Mouse (Mus musculus) activated CD4-positive, CD25-positive, alpha-beta regulatory T cell, adult 4 months (primary cell): Measurements from ENCODE around the gene Ccdc157. TPM values are rescaled to one million over a fixed set of nuclear protein-coding genes. Genes with fewer than 3 reads are reported as not detected.
A peak's percentile ranks its signal among the peaks of the same experiment; 100 is the strongest.

ENCODE experiments used
- ATAC-seq: one replicate; pipeline ENCODE4 v1.8.0; 2017
- polyA plus RNA-seq, 2 experiments: library from polyadenylated mRNA; unstranded; fragments of 100-300 nt; shearing (Covaris generic); gene quantifications; one replicate each; pipeline ENCODE4 v1.2.1; 2017

Gene Ccdc157
- polyA plus RNA-seq, 2 experiments from 2014 or later, result 1.4 to 2.7 TPM

DNA sequence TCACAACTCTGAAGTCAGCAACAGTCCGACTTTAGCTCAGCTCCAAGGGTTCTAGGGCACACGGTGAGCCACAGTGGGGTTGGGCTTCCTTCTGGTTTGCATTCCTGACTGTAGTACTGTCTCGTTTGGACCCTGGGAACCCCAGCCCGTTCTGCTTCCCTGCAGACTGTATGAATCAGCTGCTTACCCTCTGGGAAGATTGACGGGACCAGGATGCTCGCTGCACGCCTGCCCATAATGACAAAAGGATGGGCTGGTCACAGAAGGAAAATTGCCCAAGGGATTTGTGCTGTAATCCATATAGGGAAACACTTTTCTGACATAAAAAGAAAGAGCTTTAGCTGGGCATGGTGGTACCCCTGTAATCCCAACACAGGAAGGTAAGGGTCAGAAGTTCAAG lies 61.3 kb downstream of the Ccdc157 start:
- no peak for ATAC-seq

DNA sequence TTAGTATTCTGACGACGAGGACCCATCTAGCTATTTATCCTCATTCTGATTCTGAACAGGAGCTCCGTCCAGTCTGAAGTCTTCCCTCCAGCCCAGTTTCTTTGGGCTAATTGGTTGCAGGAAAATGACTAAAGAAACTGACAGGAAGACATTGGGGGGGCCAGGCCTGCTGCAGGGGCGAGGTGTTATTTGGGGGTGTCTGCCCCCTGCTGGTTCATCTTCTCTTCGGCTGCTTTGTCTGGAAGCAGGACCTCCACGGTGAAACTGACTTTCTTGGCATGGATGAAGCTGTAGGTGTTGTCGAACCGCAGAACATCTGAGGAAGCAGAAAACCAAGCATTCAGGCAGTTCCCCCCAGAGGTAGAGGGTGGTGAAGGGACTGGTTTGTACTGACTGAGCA lies 62.0 kb downstream of the Ccdc157 start:
- no peak for ATAC-seq

DNA sequence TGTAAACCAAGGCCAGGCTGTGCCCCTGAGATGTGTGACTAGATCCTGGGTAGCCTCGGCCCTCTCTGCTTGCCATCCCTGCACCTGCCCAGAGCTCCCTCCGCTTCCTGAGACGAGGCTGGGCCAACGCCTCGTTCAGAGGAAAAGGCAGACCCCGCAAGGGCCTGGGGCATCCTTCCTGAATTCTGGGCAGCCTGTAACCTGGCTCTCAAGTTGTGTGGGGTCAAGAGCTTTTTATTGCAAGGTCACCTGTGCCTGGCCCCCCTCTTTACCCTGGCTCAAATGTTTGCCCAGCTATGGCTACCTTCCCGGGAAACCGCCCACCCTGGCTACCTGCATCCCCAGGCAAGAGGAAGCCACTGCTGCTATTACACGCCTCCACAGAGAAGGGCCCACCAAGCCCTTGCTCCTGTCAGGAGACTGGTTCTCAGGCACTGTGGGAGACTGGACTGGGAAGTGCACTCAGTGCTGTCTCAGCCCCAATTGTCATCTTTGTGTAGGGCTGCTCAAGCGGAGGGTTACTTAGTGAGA lies 62.9 kb downstream of the Ccdc157 start:
- ATAC-seq, result no peak

DNA sequence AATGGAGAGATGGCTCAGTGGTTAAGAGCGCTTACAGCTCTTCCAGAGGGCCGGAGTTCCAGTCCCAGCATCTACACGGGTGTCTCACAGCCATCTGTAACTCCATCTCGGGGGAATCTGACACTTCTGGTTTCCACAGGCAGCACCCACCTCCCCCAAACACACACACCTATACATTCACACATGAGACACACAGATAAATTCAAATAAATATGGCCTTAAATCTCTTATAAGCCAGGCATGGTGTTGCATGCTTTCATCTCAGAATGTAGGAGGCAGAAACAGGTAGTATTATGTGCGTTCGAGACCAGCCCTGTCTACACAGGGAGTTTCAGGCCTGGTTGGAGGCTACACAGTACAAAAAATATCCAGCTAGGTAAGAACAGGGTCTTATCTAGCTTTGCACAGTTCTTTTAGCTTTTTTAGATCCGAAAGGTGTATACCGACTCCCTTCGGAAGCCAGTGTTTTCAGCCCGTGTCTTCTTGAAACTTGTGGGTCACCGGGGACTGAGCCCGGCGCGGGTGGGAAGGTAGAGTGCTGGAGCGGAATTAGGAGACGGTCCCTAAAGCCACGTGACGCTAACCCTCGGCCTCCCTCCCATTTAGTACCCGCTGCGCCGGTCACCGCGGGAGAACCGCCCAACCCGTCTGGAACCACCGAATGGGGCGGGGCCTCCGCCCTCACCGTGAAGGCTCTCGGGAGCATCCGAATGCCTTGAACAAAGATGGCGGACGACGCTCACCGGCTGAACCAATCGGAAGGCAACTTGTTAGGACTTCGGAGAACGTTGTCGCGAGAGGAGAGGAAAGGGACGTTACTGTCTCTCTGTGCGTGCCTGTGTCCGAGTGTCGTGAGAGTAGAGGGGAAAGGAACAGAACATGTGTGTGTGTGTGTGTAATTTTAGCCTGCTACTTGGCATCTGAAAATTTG lies 63.8 kb downstream of the Ccdc157 start:
- ATAC-seq, result peak; percentile 88

DNA sequence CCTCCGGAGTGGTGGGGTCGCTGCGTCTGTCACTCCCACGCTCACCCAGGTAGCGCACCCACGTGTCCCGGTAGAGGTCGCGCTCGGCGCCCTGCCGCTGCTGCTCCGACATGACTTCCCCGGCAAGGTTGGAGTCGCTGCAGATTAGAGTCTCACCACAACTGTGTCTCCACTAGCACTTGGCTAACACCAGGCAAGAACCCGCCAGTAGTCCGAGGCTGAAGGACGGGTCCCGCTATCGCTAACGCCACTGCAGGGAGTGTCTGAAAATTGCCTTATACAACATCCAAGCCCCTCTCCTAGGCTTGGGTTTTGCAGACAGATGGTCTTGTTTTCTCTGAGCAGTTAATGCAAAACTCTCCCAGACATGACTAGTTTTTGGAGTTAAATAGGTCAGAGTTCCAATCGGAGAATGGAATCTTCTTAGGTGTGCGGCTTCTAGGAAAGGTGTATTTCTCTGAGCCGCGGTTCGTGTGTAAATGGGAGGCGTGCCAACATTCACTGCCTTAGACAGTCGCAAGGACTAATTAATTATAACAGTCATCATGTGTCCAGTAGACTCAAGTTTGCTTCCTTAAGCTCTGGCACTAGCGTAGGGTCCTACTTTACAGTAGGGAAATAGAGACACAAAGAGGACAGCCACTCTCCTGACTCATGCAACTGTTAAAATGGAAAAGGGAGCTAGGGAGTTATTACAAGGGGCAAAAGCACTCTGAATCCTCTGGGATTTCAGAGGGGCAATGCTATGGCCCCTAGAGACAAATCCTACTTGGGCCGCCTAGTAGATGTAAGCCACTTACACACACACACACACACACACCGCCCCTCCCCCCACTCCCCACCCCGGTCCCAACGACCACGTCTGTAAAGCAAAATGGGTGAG lies 64.7 kb downstream of the Ccdc157 start, which contains the start of gene Mtfp1:
TSS of gene Mtfp1 (minus strand) at position 275 of the 883 bp plus-strand sequence.
- no peak for ATAC-seq

DNA sequence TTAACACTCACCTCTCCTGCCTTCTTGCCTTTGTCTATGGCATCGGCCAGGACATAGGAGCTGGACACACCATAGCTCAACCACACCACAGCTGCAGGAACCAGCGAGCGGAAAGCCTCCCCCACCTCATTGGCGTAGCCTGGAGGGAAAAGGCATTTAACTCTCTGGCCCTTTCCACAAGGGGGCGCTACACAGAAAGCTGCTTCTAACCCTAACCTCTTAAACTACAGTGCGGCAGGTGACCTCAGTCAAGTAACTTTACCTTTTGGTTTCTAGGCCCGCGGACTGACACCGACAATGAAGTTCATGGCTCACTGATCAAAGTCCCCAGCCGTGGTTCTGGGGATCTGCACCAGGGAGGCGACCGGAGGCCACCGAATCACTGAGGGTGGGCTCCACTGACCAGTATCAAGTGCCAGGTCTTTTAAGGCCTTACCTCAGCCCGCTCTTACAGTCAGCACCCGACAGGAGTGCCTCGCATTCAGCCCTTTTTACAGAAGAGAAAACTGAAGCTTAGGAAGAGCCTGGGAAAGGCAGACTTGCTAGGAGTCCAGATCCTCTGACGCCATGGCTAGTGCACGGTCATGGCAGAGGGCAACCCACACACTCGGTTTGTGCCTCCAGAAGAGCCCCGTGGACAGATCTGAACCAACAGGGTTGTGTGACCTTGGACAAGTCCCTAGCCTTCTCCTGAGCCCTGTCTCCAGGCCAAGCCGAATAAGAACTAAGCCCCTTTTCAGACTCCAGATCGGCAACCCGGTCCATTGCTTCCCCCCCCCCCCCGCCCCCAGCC lies 65.5 kb downstream of the Ccdc157 start:
- peak; percentile 16 for ATAC-seq

DNA sequence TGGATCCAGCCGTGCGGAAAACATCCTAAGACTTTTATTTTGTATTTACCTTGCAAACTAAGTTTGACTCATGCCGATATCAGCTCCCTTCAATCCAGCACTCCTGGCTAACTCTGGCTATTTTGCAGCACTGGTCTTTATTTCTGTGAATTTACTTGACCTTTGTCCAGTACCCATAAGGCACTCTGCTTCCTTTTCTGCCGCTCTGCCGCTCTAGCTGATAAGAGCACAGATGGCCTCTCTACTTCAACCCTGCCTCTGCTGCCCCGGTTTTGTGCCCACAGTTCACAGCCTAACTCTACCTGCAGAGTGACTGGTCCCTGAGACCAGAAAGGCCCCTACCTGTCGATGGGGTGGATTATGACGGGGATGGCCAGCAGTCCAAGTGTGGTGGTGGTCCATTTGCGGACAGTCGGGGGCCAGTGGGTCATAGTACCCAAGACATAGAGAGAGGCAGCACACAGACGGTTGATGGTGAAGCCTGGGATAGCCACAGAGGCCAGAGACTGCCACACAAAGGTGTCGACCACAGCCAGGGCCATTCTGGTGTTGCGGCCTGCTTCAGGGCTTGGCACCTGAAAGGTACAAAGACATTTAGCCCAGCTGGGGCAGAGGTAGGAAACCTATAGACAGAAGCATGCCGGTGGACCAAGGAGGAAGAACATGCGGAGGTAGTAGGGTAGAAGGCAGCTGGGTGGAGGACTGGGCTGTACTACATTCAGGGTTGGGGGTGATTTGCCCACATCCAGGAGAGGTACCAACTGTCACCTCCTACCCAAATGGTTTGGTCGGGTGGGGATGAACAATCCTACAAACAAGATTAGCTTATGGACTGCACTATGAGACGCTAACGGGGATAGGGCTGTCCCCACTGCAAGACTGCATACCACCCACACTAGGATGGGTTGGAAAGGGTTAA lies 66.4 kb downstream of the Ccdc157 start:
- ATAC-seq, result no peak

Other genes with a start within 250 kb of the Ccdc157 start
- 1 to 10 TPM; 1.1 to 1.2 TPM for gene Slc35e4, start 245.6 kb downstream of the Ccdc157 start, polyA plus RNA-seq
- gene Tcn2, start 228.1 kb downstream of the Ccdc157 start, polyA plus RNA-seq, result 10 to 100 TPM; 20.4 to 23.1 TPM
- 10 to 100 TPM; 45.6 to 74.8 TPM for gene Pes1, start 196.3 kb downstream of the Ccdc157 start, polyA plus RNA-seq
- gene 4930556J24Rik, start 183.5 kb downstream of the Ccdc157 start, polyA plus RNA-seq, result not detected
- gene Gal3st1, start 176.7 kb downstream of the Ccdc157 start, polyA plus RNA-seq, result not detected
- not detected for gene Sec14l4, start 128.8 kb downstream of the Ccdc157 start, polyA plus RNA-seq
- gene Sec14l3, start 95.5 kb downstream of the Ccdc157 start, polyA plus RNA-seq, result not detected
- 1 to 10 TPM; 1.4 to 2.8 TPM for gene Mtfp1, start 64.8 kb downstream of the Ccdc157 start, polyA plus RNA-seq
- 1 to 10 TPM in 1 of 2 experiments, under 1 TPM in 1; 0.48 to 1.2 TPM for gene Sec14l2, start 36.9 kb downstream of the Ccdc157 start, polyA plus RNA-seq
- 10 to 100 TPM in 1 of 2 experiments, 1 to 10 TPM in 1; 8.8 to 11.5 TPM for gene Rnf215, start 25.1 kb downstream of the Ccdc157 start, polyA plus RNA-seq
- gene Sf3a1, start 57 bp upstream of the Ccdc157 start, polyA plus RNA-seq, result 10 to 100 TPM; 49.6 to 53.0 TPM
- 10 to 100 TPM; 23.8 to 25.6 TPM for gene Tbc1d10a, start 26.5 kb upstream of the Ccdc157 start, polyA plus RNA-seq
- 10 to 100 TPM; 37.5 to 42.0 TPM for gene Castor1, start 57.9 kb upstream of the Ccdc157 start, polyA plus RNA-seq
- gene Osm, start 76.1 kb upstream of the Ccdc157 start, polyA plus RNA-seq, result 10 to 100 TPM; 18.0 to 19.8 TPM
- 1 to 10 TPM; 2.9 to 6.6 TPM for gene Lif, start 97.3 kb upstream of the Ccdc157 start, polyA plus RNA-seq